Mouse (Mus musculus) olfactory bulb, adult 2 months (tissue): ENCODE measurements around the gene Gmcl1.

Experiments
- CTCF ChIP-seq: fragments of 200-500 bp; IDR thresholded peaks from 2 replicates; pipeline ENCODE4 v1.5.1; 2012; ENCODE audit warnings: low read depth, mild to moderate bottlenecking, low read length, moderate library complexity; ENCODE audit not compliant: insufficient read depth
- POLR2A ChIP-seq: fragments of 200-500 bp; IDR thresholded peaks from 2 replicates; pipeline ENCODE4 v1.6.1; 2012; ENCODE audit warnings: mild to moderate bottlenecking, low read depth, low read length, moderate library complexity; ENCODE audit not compliant: insufficient read depth

- TF ChIP-seq CTCF (no peak), POLR2A (no peak)
These were observed 30.6 kb downstream of the Gmcl1 start for GRCm38 (mm10) chr6:86702577-86702976.
